Mouse (Mus musculus): Measurements from ENCODE around the gene Ust.
A peak's percentile ranks its signal among the peaks of the same experiment; 100 is the strongest.

The Ust gene

GRCm38 (mm10) chr10:8176351-8177053 is 342.1 kb downstream of the Ust start:
- peak; percentile 53 for DNase-seq (ENCODE audit: inconsistent ontology term)

- no peak for DNase-seq (ENCODE audit: inconsistent ontology term)
Measured at GRCm38 (mm10) chr10:8176008-8176350, 342.6 kb downstream of the Ust start.

- DNase-seq (ENCODE audit: inconsistent ontology term), result no peak
Measured at GRCm38 (mm10) chr10:8174697-8175096, 343.9 kb downstream of the Ust start.

GRCm38 (mm10) chr10:8174230-8174629 is 344.4 kb downstream of the Ust start:
- DNase-seq (ENCODE audit: inconsistent ontology term), result no peak

- DNase-seq (ENCODE audit: inconsistent ontology term), result no peak
Measured at GRCm38 (mm10) chr10:8173032-8173431, 345.6 kb downstream of the Ust start.

GRCm38 (mm10) chr10:8171556-8171955 is 347.1 kb downstream of the Ust start:
- DNase-seq (ENCODE audit: inconsistent ontology term), result no peak
